Mouse (Mus musculus): ENCODE measurements around the gene Ceacam15. TPM values are rescaled to one million over a fixed set of nuclear protein-coding genes. Genes with fewer than 3 reads are reported as not detected.
A peak's percentile ranks its signal among the peaks of the same experiment; 100 is the strongest.
"Not testable (repeated sequence)": the region's sequence is repeated elsewhere in the genome, so short reads cannot be mapped to it uniquely, and the experiment has no call there.

Ceacam15 gene
- polyA plus RNA-seq, 1 experiment from 2014 or later = 0.45 TPM

DNA sequence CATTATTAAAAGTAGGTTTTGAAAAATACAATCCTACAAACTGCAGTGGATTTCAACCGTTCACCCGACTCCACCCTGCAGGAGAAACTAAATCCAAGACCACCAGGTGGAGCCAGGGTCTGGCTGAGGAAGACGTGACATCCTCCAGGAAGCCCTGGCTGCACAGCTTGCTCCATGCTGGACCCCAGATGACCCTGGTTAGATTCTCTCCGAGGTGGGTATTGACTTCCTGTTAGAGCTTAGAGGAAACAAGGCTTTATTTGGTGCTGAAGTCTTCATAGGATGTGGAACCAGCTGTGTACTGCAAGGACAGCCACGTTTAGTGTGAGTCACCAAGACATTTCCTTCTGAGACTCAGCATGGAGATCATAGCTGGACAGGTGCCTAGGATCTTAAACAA lies 13.7 kb upstream of the Ceacam15 start:
- Histone ChIP-seq H3K4me3 (no peak overlapping the region), H3K4me2 (no peak overlapping the region), H3K27ac (ENCODE audit: poor library complexity, severe bottlenecking) (no peak overlapping the region), H3K9ac (no peak overlapping the region), H3K4me1 (replicated peaks) (no peaks in the 10 kb centered on the region), H3K9me3 (replicated peaks) (peaks cover 13% of the 10 kb centered on the region), H3K27me3 (replicated peaks) (no peaks in the 10 kb centered on the region), H3K36me3 (no peaks in the 10 kb centered on the region)
- ATAC-seq (ENCODE audit: insufficient number of reproducible peaks, low FRiP score) = no peak
- WGBS = 59% methylated on average over 5 of the region's 5 CpGs

DNA sequence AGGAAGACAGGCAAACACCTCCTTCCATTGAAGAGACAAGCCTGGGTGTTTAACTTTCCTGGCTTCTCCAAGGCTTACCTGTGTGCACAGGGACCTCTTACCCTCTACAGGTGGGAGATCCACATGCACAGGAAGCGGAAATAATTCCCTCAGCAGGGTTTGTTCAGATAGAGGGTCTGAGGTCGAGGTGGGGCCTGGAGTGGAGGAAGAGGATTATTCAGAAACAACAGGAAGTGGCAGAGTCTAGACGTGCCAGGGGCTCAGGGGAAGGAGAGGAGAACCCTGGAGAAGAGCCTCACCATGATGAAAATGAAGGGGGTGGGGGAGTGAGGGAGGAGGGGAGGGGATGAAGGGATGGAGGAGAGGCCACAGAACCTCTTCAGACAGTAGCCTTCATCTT lies 4.7 kb upstream of the Ceacam15 start:
- WGBS = 41% methylated on average over 3 of the region's 3 CpGs
- not testable (repeated sequence) for H3K4me3 ChIP-seq; H3K9ac ChIP-seq; ATAC-seq (ENCODE audit: insufficient number of reproducible peaks, low FRiP score); H3K4me2 ChIP-seq; H3K9me3 ChIP-seq (replicated peaks); H3K27ac ChIP-seq (ENCODE audit: poor library complexity, severe bottlenecking); H3K4me1 ChIP-seq (replicated peaks); H3K36me3 ChIP-seq; H3K27me3 ChIP-seq (replicated peaks)

DNA sequence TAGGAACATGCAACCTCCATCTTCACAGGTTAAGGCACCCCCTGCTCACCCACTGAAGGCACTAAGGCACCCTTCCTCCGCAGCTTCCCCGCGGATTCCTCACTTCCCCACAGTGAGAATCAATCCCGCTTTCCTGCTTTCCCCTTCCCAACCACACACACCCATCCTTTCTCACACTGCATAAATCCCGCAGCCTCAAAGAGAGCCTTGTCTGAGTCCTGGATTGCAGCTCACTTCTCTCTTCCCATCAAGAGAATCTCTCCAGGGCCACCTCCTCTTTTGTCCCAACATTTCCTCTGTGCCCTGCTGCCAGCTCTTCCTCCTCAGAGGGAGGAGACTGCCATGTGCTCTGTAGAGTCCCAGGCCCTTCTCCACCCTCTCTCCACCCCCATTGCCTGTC lies 806 bp downstream of the Ceacam15 start:
- Histone ChIP-seq H3K27ac (ENCODE audit: poor library complexity, severe bottlenecking) (peak overlapping the region; percentile 89), H3K4me1 (replicated peaks) (peaks cover 37% of the 10 kb centered on the region)
- H3K36me3 ChIP-seq; ATAC-seq (ENCODE audit: insufficient number of reproducible peaks, low FRiP score); H3K9ac ChIP-seq; H3K27me3 ChIP-seq (replicated peaks); H3K4me2 ChIP-seq; H3K9me3 ChIP-seq (replicated peaks); H3K4me3 ChIP-seq: not testable (repeated sequence)
- 38% methylated on average over 5 of the region's 5 CpGs for WGBS

DNA sequence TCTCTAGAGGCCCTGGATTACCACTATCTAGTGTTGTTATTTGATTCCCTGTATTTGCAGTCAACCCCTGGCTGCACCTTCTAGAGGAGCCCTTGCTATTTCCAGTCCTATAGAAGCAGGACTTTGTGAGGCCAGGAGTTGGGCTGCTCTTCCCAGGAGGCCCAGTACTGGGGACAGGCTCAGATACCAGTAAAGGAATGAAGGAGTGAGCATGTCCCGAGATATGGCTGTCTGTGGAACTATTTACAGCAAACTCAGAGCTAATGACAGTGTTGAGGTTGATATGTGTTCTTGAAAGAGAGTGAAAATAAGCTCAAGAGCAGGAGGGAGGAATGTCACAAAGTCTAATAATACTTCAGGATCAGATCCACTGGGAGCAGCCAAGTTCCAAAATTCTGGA lies 1.7 kb downstream of the Ceacam15 start:
- peak overlapping the region; percentile 10; the same call in 1 of the 2 replicates for H3K4me2 ChIP-seq
- H3K9me3 ChIP-seq (replicated peaks) = no peaks in the 10 kb centered on the region
- no peaks in the 10 kb centered on the region for H3K27me3 ChIP-seq (replicated peaks)
- H3K4me3 ChIP-seq = no peak overlapping the region
- H3K36me3 ChIP-seq = no peaks in the 10 kb centered on the region
- 17% methylated on average over 1 of the region's 1 CpGs for WGBS
- peak overlapping the region; percentile 89 for H3K27ac ChIP-seq (ENCODE audit: poor library complexity, severe bottlenecking)
- H3K9ac ChIP-seq = no peak overlapping the region
- peak; percentile 68; the same call in 1 of the 2 replicates for ATAC-seq (ENCODE audit: insufficient number of reproducible peaks, low FRiP score)
- H3K4me1 ChIP-seq (replicated peaks) = peaks cover 32% of the 10 kb centered on the region

DNA sequence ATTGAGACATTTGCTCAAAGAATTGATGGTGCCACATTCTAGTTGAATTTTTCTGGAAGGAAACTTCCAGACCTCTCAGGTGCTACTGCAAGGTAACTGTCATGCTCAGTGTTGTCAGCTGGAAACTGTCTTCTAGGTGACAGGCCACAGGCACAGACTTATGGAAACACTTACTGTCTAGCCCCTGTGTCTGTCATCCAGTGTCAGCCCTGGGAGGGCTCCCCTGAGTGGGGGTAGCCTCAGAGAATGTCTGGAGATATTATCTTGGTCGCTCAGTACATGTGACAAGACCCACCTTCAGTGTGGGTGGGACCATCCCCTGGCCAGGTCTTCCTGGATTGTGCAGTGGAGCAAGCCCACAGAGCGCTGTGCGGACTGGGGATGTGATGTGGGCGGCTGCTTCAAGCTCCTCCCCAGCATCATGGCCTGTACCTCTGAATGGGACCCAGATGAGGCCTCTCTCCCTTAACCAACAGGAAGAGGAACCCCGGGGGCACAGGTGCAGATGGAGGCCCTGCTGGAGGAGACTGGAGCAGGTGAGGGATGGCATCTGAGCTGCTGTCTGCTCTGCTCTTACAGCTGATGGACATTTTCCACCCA lies 7.1 kb downstream of the Ceacam15 start:
- not testable (repeated sequence) for H3K4me3 ChIP-seq; H3K36me3 ChIP-seq; H3K27ac ChIP-seq (ENCODE audit: poor library complexity, severe bottlenecking); H3K9me3 ChIP-seq (replicated peaks); H3K4me2 ChIP-seq; H3K27me3 ChIP-seq (replicated peaks); ATAC-seq (ENCODE audit: insufficient number of reproducible peaks, low FRiP score); H3K9ac ChIP-seq
- H3K4me1 ChIP-seq (replicated peaks) = peaks cover 15% of the 10 kb centered on the region
- WGBS = 70% methylated on average over 4 of the region's 5 CpGs

DNA sequence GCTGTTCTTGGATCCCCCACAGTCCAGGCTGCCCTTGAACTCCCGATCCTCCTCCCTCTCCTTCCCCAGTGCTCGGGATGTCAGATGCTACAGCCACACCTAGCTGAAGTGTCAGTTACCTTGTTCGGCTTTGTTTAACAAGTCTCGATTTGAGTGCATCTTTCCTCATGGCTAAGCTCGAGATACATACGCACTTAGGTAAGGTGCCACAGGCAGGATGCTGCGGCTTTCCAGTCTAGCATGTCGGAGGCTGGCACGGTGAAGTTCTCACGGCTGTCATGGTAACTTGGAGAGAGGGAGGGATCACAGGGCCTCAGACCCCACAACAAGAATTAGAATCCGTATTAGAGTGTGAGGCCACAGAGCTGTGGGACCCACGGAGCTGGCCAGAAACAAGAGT lies 31.2 kb downstream of the Ceacam15 start:
- H3K9ac ChIP-seq = no peak overlapping the region
- no peak overlapping the region for H3K4me3 ChIP-seq
- 0 out of 2 replicates have a peak, but pooled peaks cover 3% of the 10 kb centered on the region for H3K4me1 ChIP-seq (replicated peaks)
- no peak overlapping the region for H3K4me2 ChIP-seq
- no peak overlapping the region for H3K27ac ChIP-seq (ENCODE audit: poor library complexity, severe bottlenecking)
- H3K27me3 ChIP-seq (replicated peaks) = no peaks in the 10 kb centered on the region
- WGBS = 71% methylated on average over 12 of the region's 12 CpGs
- no peaks in the 10 kb centered on the region for H3K36me3 ChIP-seq
- peaks cover 3% of the 10 kb centered on the region; the same call in 1 of the 2 replicates for H3K9me3 ChIP-seq (replicated peaks)
- no peak for ATAC-seq (ENCODE audit: insufficient number of reproducible peaks, low FRiP score)

DNA sequence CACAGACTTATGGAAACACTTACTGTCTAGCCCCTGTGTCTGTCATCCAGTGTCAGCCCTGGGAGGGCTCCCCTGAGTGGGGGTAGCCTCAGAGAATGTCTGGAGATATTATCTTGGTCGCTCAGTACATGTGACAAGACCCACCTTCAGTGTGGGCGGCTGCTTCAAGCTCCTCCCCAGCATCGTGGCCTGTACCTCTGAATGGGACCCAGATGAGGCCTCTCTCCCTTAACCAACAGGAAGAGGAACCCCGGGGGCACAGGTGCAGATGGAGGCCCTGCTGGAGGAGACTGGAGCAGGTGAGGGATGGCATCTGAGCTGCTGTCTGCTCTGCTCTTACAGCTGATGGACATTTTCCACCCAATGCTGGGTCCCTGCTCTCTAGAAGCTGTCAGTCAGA lies 32.4 kb downstream of the Ceacam15 start:
- not testable (repeated sequence) for H3K9me3 ChIP-seq (replicated peaks); ATAC-seq (ENCODE audit: insufficient number of reproducible peaks, low FRiP score); H3K4me3 ChIP-seq; H3K4me1 ChIP-seq (replicated peaks); H3K27ac ChIP-seq (ENCODE audit: poor library complexity, severe bottlenecking); H3K9ac ChIP-seq; H3K36me3 ChIP-seq; H3K4me2 ChIP-seq; H3K27me3 ChIP-seq (replicated peaks)
- WGBS = 42% methylated on average over 4 of the region's 4 CpGs

DNA sequence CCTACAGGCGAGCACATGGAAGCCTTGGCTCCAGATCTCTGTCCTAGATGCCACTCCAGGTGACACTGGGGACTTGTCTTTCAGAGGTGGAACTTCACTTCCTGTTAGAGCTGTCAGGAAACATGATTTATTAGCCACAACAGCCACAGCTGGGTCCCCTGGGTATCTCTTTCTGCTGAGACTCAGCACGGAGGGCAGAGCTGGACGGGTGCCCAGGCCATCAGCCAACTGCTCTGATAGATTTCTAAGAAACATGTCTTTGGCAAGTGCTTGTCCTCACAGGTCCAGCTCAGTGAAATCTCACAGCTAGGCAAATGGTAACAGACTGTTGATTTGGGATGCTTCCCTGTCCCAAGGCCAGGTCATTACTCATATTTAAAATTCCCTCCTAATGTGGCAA lies 36.5 kb downstream of the Ceacam15 start:
- no peaks in the 10 kb centered on the region for H3K36me3 ChIP-seq
- no peak overlapping the region for H3K27ac ChIP-seq (ENCODE audit: poor library complexity, severe bottlenecking)
- H3K4me2 ChIP-seq = no peak overlapping the region
- 62% methylated on average over 3 of the region's 3 CpGs for WGBS
- H3K4me3 ChIP-seq = no peak overlapping the region
- peaks cover 3% of the 10 kb centered on the region; the same call in 1 of the 2 replicates for H3K9me3 ChIP-seq (replicated peaks)
- ATAC-seq (ENCODE audit: insufficient number of reproducible peaks, low FRiP score) = no peak
- no peaks in the 10 kb centered on the region for H3K27me3 ChIP-seq (replicated peaks)
- no peak overlapping the region for H3K9ac ChIP-seq
- H3K4me1 ChIP-seq (replicated peaks) = peaks cover 9% of the 10 kb centered on the region; the same call in 1 of the 2 replicates

DNA sequence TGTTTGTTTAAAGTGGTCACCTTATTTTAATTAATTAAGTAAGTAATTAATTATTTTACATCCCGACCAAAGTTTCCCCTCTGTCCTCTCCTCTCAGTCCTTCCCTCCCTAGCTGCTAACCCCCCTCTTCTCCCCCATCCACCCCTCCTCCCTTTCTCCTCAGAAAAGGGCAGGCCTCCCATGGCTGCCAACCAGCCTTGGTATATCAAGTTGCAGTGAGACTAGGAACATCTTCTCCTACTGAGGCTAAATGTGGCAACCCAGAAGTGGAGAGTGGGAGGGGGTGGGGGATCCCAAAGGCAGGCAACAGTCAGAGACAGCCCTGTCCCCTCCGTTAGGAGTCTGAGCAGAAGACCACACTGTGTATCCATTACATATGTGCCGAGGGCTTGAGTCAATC lies 40.4 kb downstream of the Ceacam15 start:
- H3K4me2 ChIP-seq = no peak overlapping the region
- H3K4me1 ChIP-seq (replicated peaks) = peaks cover 9% of the 10 kb centered on the region; the same call in 1 of the 2 replicates
- H3K36me3 ChIP-seq = no peaks in the 10 kb centered on the region
- H3K9me3 ChIP-seq (replicated peaks) = peaks cover 3% of the 10 kb centered on the region; the same call in 1 of the 2 replicates
- no peaks in the 10 kb centered on the region for H3K27me3 ChIP-seq (replicated peaks)
- no peak for ATAC-seq (ENCODE audit: insufficient number of reproducible peaks, low FRiP score)
- WGBS = 55% methylated on average over 3 of the region's 3 CpGs
- no peak overlapping the region for H3K27ac ChIP-seq (ENCODE audit: poor library complexity, severe bottlenecking)
- no peak overlapping the region for H3K9ac ChIP-seq
- H3K4me3 ChIP-seq = no peak overlapping the region

DNA sequence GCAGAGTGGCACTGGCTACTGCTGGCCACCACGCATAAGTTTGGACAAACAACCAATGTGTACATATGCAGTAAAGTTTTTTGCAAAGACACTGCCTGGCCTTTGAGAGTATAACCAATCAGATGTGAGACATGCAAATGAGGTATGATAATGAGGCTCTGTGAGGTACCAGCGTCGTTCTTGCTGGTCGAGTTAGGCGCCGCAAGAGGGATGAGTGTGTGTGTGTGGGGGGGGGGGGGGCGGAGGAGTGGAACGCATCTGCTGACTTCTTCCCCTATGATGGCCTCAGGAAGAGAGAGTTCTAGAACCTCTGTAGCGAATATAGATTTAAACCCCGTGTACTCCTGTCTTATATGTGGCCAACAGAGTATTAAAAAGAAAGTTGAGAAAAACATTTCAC lies 41.6 kb downstream of the Ceacam15 start:
- ATAC-seq (ENCODE audit: insufficient number of reproducible peaks, low FRiP score); H3K4me3 ChIP-seq; H3K27me3 ChIP-seq (replicated peaks); H3K9me3 ChIP-seq (replicated peaks); H3K4me2 ChIP-seq; H3K4me1 ChIP-seq (replicated peaks); H3K9ac ChIP-seq; H3K36me3 ChIP-seq; H3K27ac ChIP-seq (ENCODE audit: poor library complexity, severe bottlenecking): not testable (repeated sequence)
- WGBS = 16% methylated on average over 10 of the region's 10 CpGs

DNA sequence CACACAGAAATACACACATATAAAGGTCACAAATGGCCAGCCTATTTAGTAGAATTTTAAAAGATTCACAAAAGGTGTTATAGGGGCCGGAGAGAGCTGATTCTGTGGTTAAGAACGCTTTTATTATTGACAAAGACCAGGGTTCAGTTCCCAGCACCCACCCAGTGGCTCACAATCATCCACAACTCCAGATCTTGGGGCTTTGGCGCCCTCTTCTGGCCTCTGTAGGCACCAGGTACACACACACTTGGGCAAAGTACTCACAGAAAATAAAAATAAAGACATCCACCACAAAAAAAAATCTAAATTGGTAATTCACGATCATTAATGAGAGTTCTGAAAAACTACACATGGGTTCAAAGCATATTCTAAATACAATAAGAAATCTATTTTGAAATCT lies 43.6 kb downstream of the Ceacam15 start:
- Histone ChIP-seq H3K27ac (ENCODE audit: poor library complexity, severe bottlenecking) (no peak overlapping the region), H3K4me2 (no peak overlapping the region), H3K4me3 (no peak overlapping the region), H3K4me1 (replicated peaks) (no peaks in the 10 kb centered on the region), H3K9me3 (replicated peaks) (no peaks in the 10 kb centered on the region), H3K27me3 (replicated peaks) (no peaks in the 10 kb centered on the region), H3K9ac (no peak overlapping the region), H3K36me3 (no peaks in the 10 kb centered on the region)
- ATAC-seq (ENCODE audit: insufficient number of reproducible peaks, low FRiP score) = no peak
- 61% methylated on average over 4 of the region's 4 CpGs for WGBS

DNA sequence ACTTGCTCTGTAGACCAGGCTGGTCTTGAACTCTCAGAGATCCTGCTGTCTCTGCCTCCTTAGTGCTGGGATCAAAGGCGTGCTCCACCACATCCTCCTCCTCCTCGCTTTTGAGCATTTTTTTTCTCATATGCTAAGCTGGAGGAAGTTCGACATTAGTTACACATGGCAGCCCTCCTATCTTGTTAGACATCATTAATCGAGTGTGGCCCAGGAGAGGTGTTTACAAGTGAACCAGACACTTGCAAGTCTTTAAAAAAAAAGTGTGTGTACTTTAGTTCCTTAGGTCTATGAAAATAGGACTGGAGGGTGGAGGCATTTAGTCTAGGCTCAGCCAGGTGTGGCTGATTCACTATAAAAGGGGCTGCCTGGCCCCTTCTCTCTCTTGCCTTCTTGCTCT lies 44.5 kb downstream of the Ceacam15 start:
- Histone ChIP-seq H3K36me3 (no peaks in the 10 kb centered on the region), H3K4me2 (no peak overlapping the region), H3K27ac (ENCODE audit: poor library complexity, severe bottlenecking) (no peak overlapping the region), H3K4me1 (replicated peaks) (no peaks in the 10 kb centered on the region), H3K9me3 (replicated peaks) (no peaks in the 10 kb centered on the region), H3K27me3 (replicated peaks) (no peaks in the 10 kb centered on the region), H3K9ac (no peak overlapping the region), H3K4me3 (no peak overlapping the region)
- 78% methylated on average over 4 of the region's 4 CpGs for WGBS
- no peak for ATAC-seq (ENCODE audit: insufficient number of reproducible peaks, low FRiP score)

Data from heart, embryonic 12.5 days (tissue).